Mouse (Mus musculus): Measurements from ENCODE around the gene Gm17482. TPM values are rescaled to one million over a fixed set of nuclear protein-coding genes. Genes with fewer than 3 reads are reported as not detected.

Gm17482 gene
- polyA plus RNA-seq, 1 experiment from 2014 or later, result not detected

DNA sequence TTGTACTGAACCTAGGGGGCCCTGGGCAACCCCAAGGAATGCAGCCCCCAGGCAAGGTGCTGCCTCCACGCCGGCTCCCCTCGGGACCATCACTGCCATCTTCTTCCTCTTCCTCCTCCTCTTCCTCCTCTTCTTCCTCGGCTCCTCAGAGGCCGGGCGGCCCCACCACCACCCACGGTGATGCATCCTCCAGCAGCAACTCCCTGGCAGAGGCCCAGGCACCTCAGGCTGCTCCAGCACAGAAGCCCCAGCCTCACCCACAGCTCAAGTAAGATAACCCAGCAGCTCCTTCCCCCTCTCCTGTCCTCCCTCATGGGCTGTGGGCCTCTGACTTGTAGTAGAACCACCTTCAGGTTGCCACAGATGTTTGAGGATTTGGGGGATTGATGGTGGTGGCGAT lies 50.9 kb downstream of the Gm17482 start:
- no peaks in the 10 kb centered on the region for H3K9me3 ChIP-seq
- H3K4me3 ChIP-seq, result no peak overlapping the region
- H3K4me2 ChIP-seq (replicated peaks), result no peak overlapping the region
- no peaks in the 10 kb centered on the region for H3K27me3 ChIP-seq (replicated peaks)
- 80% methylated on average over 8 of the region's 8 CpGs for whole genome bisulfite sequencing
- ATAC-seq (ENCODE audit: low FRiP score, low read depth), result no peak
- H3K36me3 ChIP-seq, result no peaks in the 10 kb centered on the region
- H3K4me1 ChIP-seq, result no peaks in the 10 kb centered on the region
- H3K9ac ChIP-seq, result no peak overlapping the region
- H3K27ac ChIP-seq, result no peak overlapping the region

DNA sequence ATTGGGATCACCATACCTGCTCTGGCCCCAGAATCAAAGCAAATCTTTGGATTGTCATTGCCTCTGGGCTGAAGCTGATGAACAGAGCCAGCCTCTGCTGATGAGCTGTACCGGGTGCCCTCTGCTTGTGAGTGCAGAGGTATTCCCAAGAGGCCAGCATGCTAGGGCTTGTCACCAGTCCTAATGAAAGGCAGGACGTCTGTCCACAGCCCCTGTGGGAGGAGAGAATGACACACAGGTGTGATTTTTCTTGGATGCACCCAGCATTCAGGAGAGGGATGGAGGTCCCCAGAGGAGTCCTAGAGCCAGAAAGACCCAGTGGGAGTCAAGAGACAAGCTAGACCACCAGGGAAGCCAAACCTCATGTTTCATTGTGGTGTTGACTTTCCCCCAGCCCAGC lies 52.5 kb downstream of the Gm17482 start:
- Histone ChIP-seq H3K9ac (no peak overlapping the region), H3K27me3 (replicated peaks) (no peaks in the 10 kb centered on the region), H3K27ac (no peak overlapping the region), H3K9me3 (no peaks in the 10 kb centered on the region), H3K36me3 (no peaks in the 10 kb centered on the region), H3K4me2 (replicated peaks) (no peak overlapping the region), H3K4me3 (no peak overlapping the region), H3K4me1 (no peaks in the 10 kb centered on the region)
- no peak for ATAC-seq (ENCODE audit: low FRiP score, low read depth)
- WGBS, result 75% methylated on average over 2 of the region's 2 CpGs

DNA sequence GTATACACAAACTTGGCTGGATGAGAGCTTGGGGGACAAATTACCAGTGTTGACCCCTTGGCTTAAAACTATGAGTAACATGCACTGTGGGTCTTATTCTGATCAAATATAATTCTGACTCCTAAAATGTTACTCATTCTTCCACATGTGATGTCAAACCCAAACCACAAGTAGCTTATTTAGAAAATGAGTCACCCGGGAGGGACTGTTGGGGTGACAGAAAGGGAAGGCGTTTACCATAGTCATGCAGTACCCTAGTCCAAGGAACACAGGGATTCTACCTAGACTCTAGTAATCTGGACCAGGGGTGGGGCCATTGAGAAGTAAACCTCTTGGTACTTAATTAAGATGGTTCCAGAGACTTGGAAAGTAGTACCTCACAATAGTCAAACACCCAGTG lies 57.0 kb downstream of the Gm17482 start:
- 91% methylated on average over 2 of the region's 2 CpGs for WGBS
- Histone ChIP-seq H3K27ac (no peak overlapping the region), H3K4me1 (no peaks in the 10 kb centered on the region)

DNA sequence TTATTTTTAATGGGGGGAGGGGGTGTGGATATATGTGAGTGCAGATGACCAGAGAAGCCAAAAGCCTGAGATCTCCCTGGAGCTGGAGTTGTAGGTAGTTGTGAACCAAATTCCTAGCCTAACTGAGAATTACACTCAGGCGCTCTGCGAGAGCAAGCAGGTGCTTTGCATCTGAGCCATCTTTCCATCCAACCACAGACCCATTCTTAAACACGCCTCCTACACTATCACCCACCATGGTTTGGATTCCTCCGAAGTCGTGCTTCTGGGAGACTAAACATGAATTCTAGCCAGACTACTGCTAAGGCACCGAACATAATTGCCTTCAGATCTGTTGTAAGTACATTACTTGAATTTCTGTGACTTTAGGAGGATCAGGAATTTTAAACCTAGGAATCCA lies 59.3 kb downstream of the Gm17482 start:
- H3K4me3 ChIP-seq, result no peak overlapping the region
- H3K4me2 ChIP-seq (replicated peaks), result no peak overlapping the region
- no peak for ATAC-seq (ENCODE audit: low FRiP score, low read depth)
- no peaks in the 10 kb centered on the region for H3K36me3 ChIP-seq
- H3K27ac ChIP-seq, result no peak overlapping the region
- H3K27me3 ChIP-seq (replicated peaks), result no peaks in the 10 kb centered on the region
- H3K9me3 ChIP-seq, result no peaks in the 10 kb centered on the region
- 88% methylated on average over 6 of the region's 6 CpGs for WGBS
- H3K4me1 ChIP-seq, result no peaks in the 10 kb centered on the region
- H3K9ac ChIP-seq, result no peak overlapping the region

More for the DNA sequence above, 57.0 kb downstream of the Gm17482 start:
- H3K4me2 ChIP-seq (replicated peaks), result no peak overlapping the region
- no peak overlapping the region for H3K9ac ChIP-seq
- no peak for ATAC-seq (ENCODE audit: low FRiP score, low read depth)
- no peak overlapping the region for H3K4me3 ChIP-seq
- no peaks in the 10 kb centered on the region for H3K9me3 ChIP-seq
- no peaks in the 10 kb centered on the region for H3K36me3 ChIP-seq
- no peaks in the 10 kb centered on the region for H3K27me3 ChIP-seq (replicated peaks)

DNA sequence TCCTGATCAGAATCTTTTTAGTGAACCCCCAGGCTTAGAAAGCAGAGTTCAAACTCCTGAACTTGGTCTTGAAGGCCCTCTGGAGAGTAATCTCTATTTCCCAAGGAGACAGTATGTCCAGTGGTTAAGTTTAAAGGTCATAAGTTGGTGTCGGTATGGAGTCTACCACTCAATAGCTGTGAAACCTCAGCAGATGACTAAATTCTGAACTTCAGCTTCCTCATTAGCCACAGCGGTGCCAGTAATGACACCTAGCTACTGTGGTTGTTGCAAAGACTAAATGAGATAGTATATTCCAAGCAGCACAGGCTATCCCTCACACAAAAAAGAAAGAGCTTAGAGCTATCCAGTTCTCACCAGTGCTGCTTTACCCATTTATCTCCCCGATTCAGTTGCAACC lies 61.1 kb downstream of the Gm17482 start:
- Histone ChIP-seq H3K9ac (no peak overlapping the region), H3K4me1 (no peaks in the 10 kb centered on the region), H3K4me2 (replicated peaks) (no peak overlapping the region), H3K4me3 (no peak overlapping the region), H3K36me3 (no peaks in the 10 kb centered on the region), H3K27me3 (replicated peaks) (no peaks in the 10 kb centered on the region), H3K27ac (no peak overlapping the region), H3K9me3 (no peaks in the 10 kb centered on the region)
- 85% methylated on average over 3 of the region's 3 CpGs for WGBS
- ATAC-seq (ENCODE audit: low FRiP score, low read depth), result no peak

DNA sequence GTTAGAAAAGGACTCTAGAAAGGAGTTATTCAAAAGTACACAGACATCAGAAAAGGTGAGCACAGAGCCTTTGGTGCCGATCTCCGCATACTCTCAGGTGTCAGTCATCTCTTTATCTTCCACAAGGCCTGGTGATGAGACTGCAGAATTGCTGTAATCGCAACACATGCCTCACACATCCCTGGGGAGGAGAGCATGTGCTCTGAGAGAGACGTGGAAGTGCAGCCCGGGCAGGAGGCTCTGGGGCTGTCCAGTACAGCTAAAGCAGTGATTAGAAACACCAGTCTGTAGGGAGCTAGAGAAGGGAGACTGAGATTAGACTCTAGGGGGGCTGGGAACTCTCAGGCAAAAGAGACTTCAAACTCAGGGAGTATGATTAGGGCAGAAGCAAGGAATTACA lies 63.4 kb downstream of the Gm17482 start:
- H3K27me3 ChIP-seq (replicated peaks), result no peaks in the 10 kb centered on the region
- no peaks in the 10 kb centered on the region for H3K4me1 ChIP-seq
- no peaks in the 10 kb centered on the region for H3K9me3 ChIP-seq
- 62% methylated on average over 5 of the region's 5 CpGs for WGBS
- H3K4me2 ChIP-seq (replicated peaks), result no peak overlapping the region
- no peak for ATAC-seq (ENCODE audit: low FRiP score, low read depth)
- no peaks in the 10 kb centered on the region for H3K36me3 ChIP-seq
- H3K4me3 ChIP-seq, result no peak overlapping the region
- no peak overlapping the region for H3K9ac ChIP-seq
- no peak overlapping the region for H3K27ac ChIP-seq

DNA sequence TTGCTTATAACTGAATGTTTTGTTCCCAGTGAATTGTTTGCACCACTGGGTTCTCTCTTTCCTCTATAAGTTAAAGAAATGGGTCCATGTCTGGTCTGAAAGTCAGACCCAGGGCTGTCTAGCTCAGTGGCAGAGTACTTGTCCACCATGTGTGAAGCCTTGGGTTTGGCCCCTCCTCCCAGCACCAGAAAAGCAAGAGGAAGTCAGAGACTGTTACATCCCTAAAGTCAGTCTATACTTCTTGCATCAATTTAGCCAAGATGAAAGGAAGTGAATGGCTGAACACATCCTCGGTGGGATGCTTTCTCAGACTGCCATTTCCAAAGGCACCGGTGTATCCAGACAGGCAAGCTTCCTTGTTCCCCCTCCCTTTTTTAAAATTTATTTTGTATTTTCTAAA lies 63.9 kb downstream of the Gm17482 start:
- Histone ChIP-seq H3K4me1 (no peaks in the 10 kb centered on the region), H3K36me3 (no peaks in the 10 kb centered on the region), H3K9ac (no peak overlapping the region), H3K27me3 (replicated peaks) (no peaks in the 10 kb centered on the region), H3K4me2 (replicated peaks) (no peak overlapping the region), H3K4me3 (no peak overlapping the region), H3K9me3 (no peaks in the 10 kb centered on the region), H3K27ac (no peak overlapping the region)
- ATAC-seq (ENCODE audit: low FRiP score, low read depth), result no peak
- WGBS, result 83% methylated on average over 2 of the region's 2 CpGs

DNA sequence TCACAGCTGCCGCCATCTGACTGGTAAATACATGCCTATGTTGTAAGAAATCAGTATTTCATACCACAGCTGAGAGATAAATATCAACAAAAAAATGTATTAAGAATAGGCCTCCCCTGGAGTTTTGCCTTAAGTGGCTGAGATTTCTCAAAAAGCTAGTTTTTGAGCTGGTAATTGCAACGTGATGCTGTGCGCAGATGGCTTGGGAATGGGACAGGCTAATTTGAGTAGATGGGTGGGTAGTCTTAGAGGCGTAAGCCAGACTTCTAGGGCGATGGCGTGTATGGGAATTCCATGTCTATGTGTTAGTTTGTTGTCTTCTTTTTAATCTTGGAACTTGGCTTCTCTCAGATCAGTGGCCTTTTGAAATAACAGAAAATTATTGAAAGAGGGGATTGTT lies 64.7 kb downstream of the Gm17482 start:
- no peaks in the 10 kb centered on the region for H3K27me3 ChIP-seq (replicated peaks)
- WGBS, result 96% methylated on average over 6 of the region's 6 CpGs
- H3K4me3 ChIP-seq, result no peak overlapping the region
- H3K36me3 ChIP-seq, result no peaks in the 10 kb centered on the region
- H3K9ac ChIP-seq, result no peak overlapping the region
- H3K4me2 ChIP-seq (replicated peaks), result no peak overlapping the region
- no peak for ATAC-seq (ENCODE audit: low FRiP score, low read depth)
- H3K9me3 ChIP-seq, result no peaks in the 10 kb centered on the region
- H3K27ac ChIP-seq, result no peak overlapping the region
- H3K4me1 ChIP-seq, result no peaks in the 10 kb centered on the region

DNA sequence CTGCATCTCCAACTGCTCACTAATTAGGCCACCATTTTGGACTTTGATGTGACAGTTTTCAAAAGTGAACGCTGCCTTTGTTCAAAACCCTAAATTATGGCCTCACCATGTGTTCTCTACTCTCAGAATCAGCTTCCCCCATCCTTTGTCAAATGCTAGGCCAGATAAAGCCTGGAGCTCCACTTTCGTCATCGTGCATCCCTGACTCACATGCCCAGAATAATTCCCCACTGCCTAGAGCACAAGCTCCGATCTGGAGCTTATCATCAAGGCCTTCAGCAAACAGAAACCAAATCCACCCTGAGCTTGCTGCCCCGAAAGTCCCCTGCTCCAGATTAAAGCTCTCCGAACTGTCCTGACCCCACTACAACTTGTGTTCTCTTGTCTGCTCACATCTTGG lies 65.5 kb downstream of the Gm17482 start:
- no peak for ATAC-seq (ENCODE audit: low FRiP score, low read depth)
- Histone ChIP-seq H3K9me3 (no peaks in the 10 kb centered on the region), H3K4me3 (no peak overlapping the region), H3K4me2 (replicated peaks) (no peak overlapping the region), H3K36me3 (no peaks in the 10 kb centered on the region), H3K27me3 (replicated peaks) (no peaks in the 10 kb centered on the region), H3K4me1 (no peaks in the 10 kb centered on the region), H3K27ac (no peak overlapping the region), H3K9ac (no peak overlapping the region)
- WGBS, result 72% methylated on average over 6 of the region's 6 CpGs

DNA sequence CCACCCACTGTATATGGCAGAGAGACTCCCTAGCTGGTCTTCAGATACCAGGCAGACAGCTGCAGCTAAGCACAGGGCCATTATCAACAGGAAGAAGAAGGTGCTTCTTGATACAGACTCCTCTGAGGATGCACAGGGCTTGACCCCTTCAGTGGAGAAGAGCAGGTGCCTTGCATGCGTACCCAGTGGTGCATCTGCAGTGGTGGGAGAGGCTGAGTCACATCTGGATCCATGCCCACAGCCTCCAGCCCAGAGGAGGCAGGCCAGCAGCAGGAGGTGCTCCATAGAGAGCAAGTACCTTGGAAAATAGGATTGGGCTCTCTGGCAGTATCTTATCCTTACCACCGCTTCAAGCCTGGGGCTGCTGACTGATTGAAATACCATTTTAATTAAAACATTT lies 66.7 kb downstream of the Gm17482 start:
- 83% methylated on average over 2 of the region's 2 CpGs for WGBS
- H3K27me3 ChIP-seq (replicated peaks), result no peaks in the 10 kb centered on the region
- H3K4me3 ChIP-seq, result no peak overlapping the region
- no peak for ATAC-seq (ENCODE audit: low FRiP score, low read depth)
- H3K4me1 ChIP-seq, result no peaks in the 10 kb centered on the region
- H3K9me3 ChIP-seq, result no peaks in the 10 kb centered on the region
- H3K9ac ChIP-seq, result no peak overlapping the region
- no peak overlapping the region for H3K27ac ChIP-seq
- H3K36me3 ChIP-seq, result no peaks in the 10 kb centered on the region
- H3K4me2 ChIP-seq (replicated peaks), result no peak overlapping the region

DNA sequence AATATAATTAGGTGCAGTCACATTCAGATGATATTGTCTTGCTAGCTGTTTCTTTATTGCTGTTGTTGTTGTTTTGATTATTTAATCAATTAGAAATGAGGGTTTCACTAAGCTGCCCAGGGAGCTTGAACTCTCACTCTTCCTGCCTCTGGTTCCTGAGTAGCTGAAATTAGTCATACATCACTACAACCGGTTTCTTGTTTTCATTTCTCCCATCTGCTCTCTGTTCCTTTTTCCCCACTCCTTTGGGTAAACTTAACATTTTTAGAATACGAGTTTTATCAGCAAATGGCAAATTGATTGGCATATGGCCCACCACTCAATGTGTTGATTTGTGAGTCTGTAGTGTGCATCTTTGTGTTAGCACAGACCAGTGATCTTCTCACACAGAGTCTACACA lies 80.0 kb downstream of the Gm17482 start:
- Histone ChIP-seq H3K9ac (no peak overlapping the region), H3K36me3 (no peaks in the 10 kb centered on the region), H3K4me3 (no peak overlapping the region), H3K4me2 (replicated peaks) (no peak overlapping the region), H3K27ac (no peak overlapping the region), H3K27me3 (replicated peaks) (no peaks in the 10 kb centered on the region), H3K9me3 (no peaks in the 10 kb centered on the region), H3K4me1 (no peaks in the 10 kb centered on the region)
- WGBS, result 76% methylated on average over 2 of the region's 2 CpGs
- ATAC-seq (ENCODE audit: low FRiP score, low read depth), result no peak
